Mouse (Mus musculus): Measurements from ENCODE around the gene Olfr713.

- TF ChIP-seq CTCF (IDR thresholded peaks at IDR 0.05; ENCODE audit: low read depth) (no peak), EP300 (IDR thresholded peaks at IDR 0.05; ENCODE audit: low read depth) (no peak)
These were observed 9.1 kb downstream of the Olfr713 start for GRCm38 (mm10) chr7:107039934-107040563.
